28 mouse cellular contexts compared by ENCODE assay signal in genomic region chr4:34114323-34114722, GRCm38 (mm10).
DNase-seq lines count a peak whose midpoint lies in the region; ATAC-seq lines count a peak whose summit lies in the region.
"Had no signal": no experiment of that assay in that cellular context is flagged by ENCODE, and none has a peak within 500 bp of the region (broad histone marks: within the 10 kb centered on the region; RNA-seq: fewer than 3 reads in every experiment).

No protein-coding gene starts in this region.

- H3K27ac ChIP-seq in kidney, embryonic 14.5 days (ENCODE audit: low read depth, low read length): no peak overlapping the region
- H3K27ac ChIP-seq: embryonic facial prominence, embryonic 12.5 days; heart, embryonic 10.5 days; heart, embryonic 15.5 days; hindbrain, postnatal 0 days; intestine, embryonic 15.5 days; limb, embryonic 13.5 days; lung, embryonic 15.5 days; midbrain, embryonic 12.5 days; stomach, embryonic 15.5 days had no signal

- H3K4me2 ChIP-seq in kidney, embryonic 14.5 days (replicated peaks; ENCODE audit: low read depth, low read length): no peak overlapping the region
- H3K4me2 ChIP-seq: embryonic facial prominence, embryonic 12.5 days; heart, embryonic 15.5 days; intestine, embryonic 15.5 days; limb, embryonic 13.5 days; liver, embryonic 11.5 days; lung, embryonic 15.5 days; midbrain, embryonic 12.5 days; stomach, embryonic 15.5 days had no signal

- H3K9ac ChIP-seq in kidney, embryonic 14.5 days (ENCODE audit: low read depth, low read length): no peak overlapping the region
- H3K9ac ChIP-seq: embryonic facial prominence, embryonic 12.5 days; heart, embryonic 15.5 days; intestine, embryonic 15.5 days; limb, embryonic 13.5 days; lung, embryonic 15.5 days; midbrain, embryonic 12.5 days; stomach, embryonic 15.5 days had no signal

- no peak overlapping the region for H3K4me3 ChIP-seq in kidney, embryonic 14.5 days (ENCODE audit: low read length)
- H3K4me3 ChIP-seq: embryonic facial prominence, embryonic 12.5 days; heart, embryonic 10.5 days; heart, embryonic 15.5 days; intestine, embryonic 15.5 days; limb, embryonic 13.5 days; lung, embryonic 15.5 days; midbrain, embryonic 12.5 days; myocyte; stomach, embryonic 15.5 days had no signal

- WGBS in kidney, embryonic 14.5 days: 15% methylated on average over 6 of the region's 6 CpGs

- peak; percentile 90 for ATAC-seq in kidney, embryonic 14.5 days (ENCODE audit: low FRiP score, low TSS enrichment)
- ATAC-seq: forebrain, embryonic 14.5 days; hindbrain, postnatal 0 days; intestine, embryonic 15.5 days; Patski had no signal

- no peaks in the 10 kb centered on the region for H3K9me3 ChIP-seq in kidney, embryonic 14.5 days (ENCODE audit: control insufficient read depth, low read length)
- H3K9me3 ChIP-seq: embryonic facial prominence, embryonic 12.5 days; heart, embryonic 10.5 days; heart, embryonic 15.5 days; intestine, embryonic 15.5 days; limb, embryonic 13.5 days; lung, embryonic 15.5 days; midbrain, embryonic 12.5 days; stomach, embryonic 15.5 days had no signal

- H3K36me3 ChIP-seq in kidney, embryonic 14.5 days (ENCODE audit: control insufficient read depth, insufficient read depth, low read length): no peaks in the 10 kb centered on the region
- H3K36me3 ChIP-seq: embryonic facial prominence, embryonic 12.5 days; heart, embryonic 10.5 days; heart, embryonic 15.5 days; intestine, embryonic 15.5 days; limb, embryonic 13.5 days; lung, embryonic 15.5 days; midbrain, embryonic 12.5 days; stomach, embryonic 15.5 days had no signal

- H3K4me1 ChIP-seq in kidney, embryonic 14.5 days (ENCODE audit: control insufficient read depth, insufficient read depth, low read length): no peaks in the 10 kb centered on the region
- H3K4me1 ChIP-seq: embryonic facial prominence, embryonic 12.5 days; heart, embryonic 15.5 days; intestine, embryonic 15.5 days; limb, embryonic 13.5 days; lung, embryonic 15.5 days; midbrain, embryonic 12.5 days; stomach, embryonic 15.5 days had no signal

- no peaks in the 10 kb centered on the region for H3K27me3 ChIP-seq in kidney, embryonic 14.5 days (ENCODE audit: control insufficient read depth, insufficient read depth, low read length)
- H3K27me3 ChIP-seq: embryonic facial prominence, embryonic 12.5 days; heart, embryonic 15.5 days; intestine, embryonic 15.5 days; limb, embryonic 13.5 days; lung, embryonic 15.5 days; midbrain, embryonic 12.5 days; stomach, embryonic 15.5 days had no signal

- peak; percentile 15 for DNase-seq in adrenal gland, adult 8-10 months
- DNase-seq in adrenal gland, postnatal 25 days: no peak
- DNase-seq in kidney, adult 11 months: no peak
- peak; percentile 32 for DNase-seq in adrenal gland, postnatal 14 days
- peak; percentile 31 for DNase-seq in embryo, embryonic 11 days
- DNase-seq in B cell, adult 2 months: no peak
- DNase-seq in left cerebral cortex, adult 11 months (ENCODE audit: low spot score): no peak
- DNase-seq: cerebellum, adult 18-20 months; cerebellum, postnatal 10 days; gastrocnemius, postnatal 25 days; heart, adult 11 months; kidney, adult 9 months; lung, postnatal 36 days; right cerebral cortex, postnatal 25 days had no signal

Comparison
In these comparisons a context has a peak if more than half of its experiments do, and no peak if none do; other contexts are left out.
1. DNase-seq: peak in adrenal gland, adult 8-10 months (single experiment), adrenal gland, postnatal 14 days (single experiment) and embryo, embryonic 11 days (single experiment); none in adrenal gland, postnatal 25 days (single experiment), kidney, adult 11 months (single experiment), B cell, adult 2 months (0 of 2) and left cerebral cortex, adult 11 months (single experiment).